Mouse (Mus musculus): ENCODE measurements around the gene Klrc1.

DNA sequence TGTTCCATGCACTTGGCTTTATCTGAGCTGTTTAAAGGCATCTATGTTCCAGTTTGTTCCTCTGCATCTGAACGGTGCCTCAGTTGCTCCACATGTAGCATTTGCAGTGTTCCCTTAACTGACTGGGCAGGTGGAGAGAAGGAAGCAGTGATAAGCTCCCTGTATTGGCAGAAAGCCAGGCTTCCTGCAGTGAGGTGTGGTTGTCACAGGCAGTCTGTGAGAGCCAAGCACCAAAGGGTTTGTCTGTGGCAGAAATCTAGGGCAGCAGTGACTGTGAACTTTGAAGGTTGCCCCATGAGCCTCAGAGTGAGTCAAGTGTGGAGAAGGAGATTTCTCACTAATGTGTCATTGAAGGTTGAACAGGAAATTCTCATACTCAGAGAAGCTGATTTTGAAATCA is 1.6 kb upstream of the Klrc1 start:
- TF ChIP-seq CTCF (IDR thresholded peaks at IDR 0.05) = no peak
- no peak for TF ChIP-seq EP300 (IDR thresholded peaks at IDR 0.05)

All from lung, postnatal 0 days (tissue).